Comparison of ENCODE assay signal across 8 mouse cellular contexts in genomic region chr2:143545758-143546246, GRCm38 (mm10). TPM values are rescaled to one million over a fixed set of nuclear protein-coding genes. Genes with fewer than 3 reads are reported as not detected.
DNase-seq lines count a peak whose midpoint lies in the region; ATAC-seq lines count a peak whose summit lies in the region.

Gene Pcsk2, plus strand, starts transcription at chr2:143546156.

- H3K4me1 ChIP-seq in megakaryocyte, embryonic 14.5 days, result no peaks in the 10 kb centered on the region
- H3K4me1 ChIP-seq in liver, embryonic 16.5 days (ENCODE audit: control insufficient read depth, low read depth, low read length), result no peaks in the 10 kb centered on the region

- peak; percentile 87 for DNase-seq in embryo, embryonic 11 days
- DNase-seq in gastrocnemius, postnatal 4 days (ENCODE audit: low spot score in 2 of 2), result peak; percentile 30 to 41
- DNase-seq in layer of hippocampus, adult 18-20 months (ENCODE audit: low spot score in 2 of 2), result peak; percentile 84 to 92
- DNase-seq in right cerebral cortex, adult 18-20 months, result peak; percentile 92
- no peak for DNase-seq in T-cell, adult 2 months (ENCODE audit: low spot score)

- H3K4me2 ChIP-seq in liver, embryonic 16.5 days (ENCODE audit: low read depth, low read length), result peak within 1 kb of the TSS; percentile 49

- H3K27ac ChIP-seq in liver, embryonic 16.5 days (ENCODE audit: low read length), result no peak within 1 kb of the TSS

- H3K36me3 ChIP-seq in megakaryocyte, embryonic 14.5 days (replicated peaks; ENCODE audit: low read length), result no peaks in the 10 kb centered on the region
- H3K36me3 ChIP-seq in liver, embryonic 16.5 days (ENCODE audit: control insufficient read depth, insufficient read depth), result no peaks in the 10 kb centered on the region

- H3K4me3 ChIP-seq in megakaryocyte, embryonic 14.5 days (replicated peaks), result peak within 1 kb of the TSS; percentile 65
- peak within 1 kb of the TSS; percentile 34 for H3K4me3 ChIP-seq in liver, embryonic 16.5 days (ENCODE audit: low read depth, low read length)

- no peak for ATAC-seq in megakaryocyte, adult 5-6 weeks (ENCODE audit: poor library complexity, severe bottlenecking)
- ATAC-seq in liver, embryonic 16.5 days (ENCODE audit: low read depth), result peak; percentile 21; the same call in 1 of the 2 replicates

- peaks cover 39% of the 10 kb centered on the region for H3K27me3 ChIP-seq in megakaryocyte, embryonic 14.5 days (replicated peaks)
- H3K27me3 ChIP-seq in liver, embryonic 16.5 days (ENCODE audit: control insufficient read depth, insufficient read depth, low read depth, low read length), result peaks cover 31% of the 10 kb centered on the region

- H3K9me3 ChIP-seq in megakaryocyte, embryonic 14.5 days, result no peaks in the 10 kb centered on the region
- H3K9me3 ChIP-seq in liver, embryonic 16.5 days (replicated peaks; ENCODE audit: control insufficient read depth, low read length), result no peaks in the 10 kb centered on the region

- no peak within 1 kb of the TSS for H3K9ac ChIP-seq in liver, embryonic 16.5 days (ENCODE audit: low read depth, low read length)

- WGBS in liver, embryonic 16.5 days (ENCODE audit: insufficient replicate concordance), result under 1% methylated on average over 46 of the region's 51 CpGs

RNA-seq across cellular contexts. Expression of gene Pcsk2, which starts in this region (rescaled TPM):
- polyA plus RNA-seq in megakaryocyte, embryonic 14.5 days (2012; ENCODE audit: insufficient read depth, low replicate concordance), result 0.57 TPM in 1 of 2 replicates, not detected in the other
- not detected in 2 replicates for total RNA-seq in megakaryocyte, adult 5-6 weeks (2015)
- not detected in 2 replicates for total RNA-seq in megakaryocyte, adult 5-6 weeks (2017)
- under 1 TPM; 0.75 to 0.91 TPM for total RNA-seq in gastrocnemius, postnatal 4 days (2021)
- total RNA-seq in layer of hippocampus, adult 18-20 months (2021), result 100 to 1,000 TPM; 163 to 169 TPM
- polyA plus RNA-seq in liver, embryonic 16.5 days (2015; fragmentation: Nextera tagmentation; extraction: Ambion mirVana), result 0.05 TPM in 1 of 2 replicates, not detected in the other

Comparison
In these comparisons a context has a peak if more than half of its experiments do, and no peak if none do; other contexts are left out.
1. RNA of gene Pcsk2 (total RNA-seq): 163 to 169 TPM in layer of hippocampus, adult 18-20 months; 0.75 to 0.91 TPM in gastrocnemius, postnatal 4 days and not detected in megakaryocyte, adult 5-6 weeks; every median in the first group is over 10 times any median in the second.
2. Peak in DNase-seq in gastrocnemius, postnatal 4 days; RNA of the gene not detected or under 1 TPM.
3. Peak in ATAC-seq, H3K4me3 ChIP-seq and H3K4me2 ChIP-seq in liver, embryonic 16.5 days; RNA of the gene not detected or under 1 TPM.